Mouse (Mus musculus): ENCODE results near the gene Dock4.

- TF ChIP-seq CTCF (IDR thresholded peaks at IDR 0.05; ENCODE audit: borderline replicate concordance, control insufficient read depth, extremely low read depth, insufficient read depth, low read length, poor library complexity) = no peak
- no peak for TF ChIP-seq POLR2A (IDR thresholded peaks at IDR 0.05; ENCODE audit: control insufficient read depth, extremely low read depth, insufficient read depth, low read length, poor library complexity)
Measured at GRCm38 (mm10) chr12:40449119-40449795, 3.5 kb downstream of the Dock4 start.
